ENCODE assay signal across 29 mouse cellular contexts in genomic region chrX:161753514-161753913, GRCm38 (mm10). TPM values are rescaled to one million over a fixed set of nuclear protein-coding genes. Genes with fewer than 3 reads are reported as not detected.
"Had no signal": no experiment of that assay in that cellular context is flagged by ENCODE, and none has a peak within 500 bp of the region (broad histone marks: within the 10 kb centered on the region; RNA-seq: fewer than 3 reads in every experiment).

No protein-coding gene starts in this region.

- H3K4me3 ChIP-seq: embryonic facial prominence, embryonic 10.5 days; embryonic facial prominence, embryonic 12.5 days; embryonic facial prominence, embryonic 13.5 days; embryonic facial prominence, embryonic 15.5 days; erythroblast, embryonic 14.5 days; forebrain, embryonic 10.5 days; forebrain, embryonic 12.5 days; forebrain, embryonic 13.5 days; forebrain, embryonic 15.5 days; heart, adult 2 months; heart, embryonic 10.5 days had no signal

- DNase-seq: cerebellum, adult 9-10 months; cerebellum, adult 9-11 months; cerebellum, postnatal 10 days; cerebellum, postnatal 14 days; cerebellum, postnatal 25 days; cerebellum, postnatal 36 days; embryo, embryonic 11 days; forebrain, postnatal 0 days; gastrocnemius, postnatal 10 days; gastrocnemius, postnatal 14 days; gastrocnemius, postnatal 25 days; gastrocnemius, postnatal 36 days; heart, adult 11 months; heart, adult 18-20 months; heart, adult 2 months had no signal

- H3K27me3 ChIP-seq: forebrain, embryonic 15.5 days had no signal

- ATAC-seq: forebrain, embryonic 13.5 days; forebrain, embryonic 14.5 days; forebrain, embryonic 15.5 days; forebrain, embryonic 16.5 days; forebrain, postnatal 0 days had no signal

- H3K9ac ChIP-seq: embryonic facial prominence, embryonic 12.5 days; embryonic facial prominence, embryonic 13.5 days; embryonic facial prominence, embryonic 15.5 days; forebrain, embryonic 12.5 days; forebrain, embryonic 13.5 days; forebrain, embryonic 15.5 days; forebrain, postnatal 0 days had no signal

- H3K27ac ChIP-seq: embryonic facial prominence, embryonic 10.5 days; embryonic facial prominence, embryonic 12.5 days; embryonic facial prominence, embryonic 13.5 days; embryonic facial prominence, embryonic 15.5 days; forebrain, embryonic 10.5 days; forebrain, embryonic 12.5 days; forebrain, embryonic 13.5 days; forebrain, embryonic 15.5 days; heart, adult 2 months; heart, embryonic 10.5 days had no signal

- H3K36me3 ChIP-seq: embryonic facial prominence, embryonic 10.5 days; embryonic facial prominence, embryonic 12.5 days; embryonic facial prominence, embryonic 13.5 days; embryonic facial prominence, embryonic 15.5 days; forebrain, embryonic 10.5 days; forebrain, embryonic 12.5 days; forebrain, embryonic 15.5 days; heart, embryonic 10.5 days had no signal

- H3K4me1 ChIP-seq: embryonic facial prominence, embryonic 10.5 days; embryonic facial prominence, embryonic 12.5 days; embryonic facial prominence, embryonic 13.5 days; embryonic facial prominence, embryonic 15.5 days; forebrain, embryonic 10.5 days; forebrain, embryonic 12.5 days; forebrain, embryonic 13.5 days; forebrain, embryonic 15.5 days; heart, embryonic 10.5 days had no signal

- H3K9me3 ChIP-seq: embryonic facial prominence, embryonic 10.5 days; embryonic facial prominence, embryonic 12.5 days; embryonic facial prominence, embryonic 13.5 days; embryonic facial prominence, embryonic 15.5 days; forebrain, embryonic 10.5 days; forebrain, embryonic 12.5 days; forebrain, embryonic 13.5 days; forebrain, embryonic 15.5 days; heart, embryonic 10.5 days had no signal

- H3K4me2 ChIP-seq: embryonic facial prominence, embryonic 12.5 days; embryonic facial prominence, embryonic 13.5 days; embryonic facial prominence, embryonic 15.5 days; forebrain, embryonic 12.5 days; forebrain, embryonic 13.5 days; forebrain, embryonic 15.5 days had no signal

RNA-seq across cellular contexts. Expression of gene Rai2, which starts 36.6 kb away (rescaled TPM):
- total RNA-seq: common myeloid progenitor, adult 5-6 weeks; granulocyte monocyte progenitor cell, adult 5-6 weeks had no signal
- polyA plus RNA-seq: erythroblast, embryonic 14.5 days had no signal
